Mouse (Mus musculus) embryo, embryonic 9.5 days (tissue): Measurements from ENCODE around the gene Tmbim1.
"Not testable (repeated sequence)": the region's sequence is repeated elsewhere in the genome, so short reads cannot be mapped to it uniquely, and the experiment has no call there.

Experiments used
- DNase-seq: peaks from one replicate; pipeline ENCODE4 v3.0.0-alpha.2; 2017; ENCODE audit errors: extremely low spot score

Gene Tmbim1

DNA sequence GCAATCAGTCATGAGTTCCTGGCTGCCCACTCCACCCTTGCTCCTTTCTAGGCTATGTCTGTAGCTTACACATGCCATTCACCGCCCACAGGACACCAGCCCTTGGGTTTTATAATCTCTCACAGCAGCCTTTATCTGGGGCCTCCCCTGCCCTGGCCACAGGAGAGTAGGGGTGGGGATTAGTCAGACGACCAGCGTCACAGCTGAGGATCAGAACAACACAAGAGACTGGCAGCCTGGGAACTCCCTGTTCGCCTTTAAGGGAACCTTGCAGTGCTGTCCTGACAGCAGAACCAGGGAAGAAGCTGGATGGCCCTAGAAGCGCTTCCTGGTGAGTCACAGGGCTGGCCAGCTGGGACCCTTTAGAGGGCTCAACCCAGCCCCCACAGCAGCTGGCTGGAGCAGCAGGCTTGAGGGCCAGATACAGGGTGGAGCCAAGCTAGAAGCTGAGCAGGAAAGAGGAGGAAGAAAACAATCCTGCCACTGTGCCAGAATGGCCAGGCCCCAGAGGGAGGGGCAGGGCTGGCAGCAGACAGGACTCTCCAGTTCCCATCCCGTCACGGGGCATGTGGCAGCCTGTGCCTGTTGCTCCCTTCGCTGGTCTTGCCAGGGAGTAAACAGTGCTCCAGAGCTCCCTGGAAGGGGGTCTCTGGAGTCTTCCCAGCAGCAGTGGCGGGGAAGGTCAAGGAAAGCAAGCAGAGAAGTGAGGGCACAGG is 9.8 kb downstream of the Tmbim1 start:
- peak; percentile 58 for DNase-seq

DNA sequence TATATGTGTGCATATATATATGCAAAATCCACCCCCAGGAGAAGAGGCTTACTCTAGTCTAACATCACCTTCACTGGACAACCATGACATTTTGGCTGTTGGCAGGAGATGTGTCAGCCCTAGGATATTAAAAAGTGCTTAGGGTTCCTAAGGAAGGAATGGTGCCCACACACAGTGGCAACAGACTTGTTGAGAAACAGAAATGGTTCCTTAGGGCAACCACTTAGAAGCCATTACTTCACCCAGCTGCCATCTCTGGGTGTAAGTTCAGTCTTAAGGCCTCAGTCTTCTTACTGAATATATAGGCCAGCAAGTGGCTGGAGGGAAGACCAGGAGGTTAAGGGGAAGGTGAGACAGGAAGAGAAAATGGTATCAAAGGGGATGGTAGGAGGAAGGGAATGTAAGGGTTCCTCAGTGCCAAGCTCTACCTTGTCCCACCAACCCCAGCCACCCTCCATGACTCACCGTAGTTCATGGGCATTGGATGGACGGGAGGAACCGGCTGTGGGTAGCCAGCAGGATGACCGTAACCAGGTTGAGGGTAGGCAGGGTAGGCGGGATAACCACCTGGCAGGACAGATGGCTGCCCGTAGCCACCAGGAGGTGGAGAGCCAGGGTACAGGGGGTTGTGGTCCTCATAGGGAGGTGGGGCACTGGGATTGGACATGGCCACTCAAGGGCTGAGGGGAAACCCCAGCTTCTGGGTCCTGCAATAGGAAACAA is 10.5 kb downstream of the Tmbim1 start:
- no peak for DNase-seq

- DNase-seq, result no peak
Measured at GRCm38 (mm10) chr1:74294090-74294643, 11.3 kb downstream of the Tmbim1 start.

- DNase-seq, result no peak
Measured at GRCm38 (mm10) chr1:74293306-74293960, 12.0 kb downstream of the Tmbim1 start.

DNA sequence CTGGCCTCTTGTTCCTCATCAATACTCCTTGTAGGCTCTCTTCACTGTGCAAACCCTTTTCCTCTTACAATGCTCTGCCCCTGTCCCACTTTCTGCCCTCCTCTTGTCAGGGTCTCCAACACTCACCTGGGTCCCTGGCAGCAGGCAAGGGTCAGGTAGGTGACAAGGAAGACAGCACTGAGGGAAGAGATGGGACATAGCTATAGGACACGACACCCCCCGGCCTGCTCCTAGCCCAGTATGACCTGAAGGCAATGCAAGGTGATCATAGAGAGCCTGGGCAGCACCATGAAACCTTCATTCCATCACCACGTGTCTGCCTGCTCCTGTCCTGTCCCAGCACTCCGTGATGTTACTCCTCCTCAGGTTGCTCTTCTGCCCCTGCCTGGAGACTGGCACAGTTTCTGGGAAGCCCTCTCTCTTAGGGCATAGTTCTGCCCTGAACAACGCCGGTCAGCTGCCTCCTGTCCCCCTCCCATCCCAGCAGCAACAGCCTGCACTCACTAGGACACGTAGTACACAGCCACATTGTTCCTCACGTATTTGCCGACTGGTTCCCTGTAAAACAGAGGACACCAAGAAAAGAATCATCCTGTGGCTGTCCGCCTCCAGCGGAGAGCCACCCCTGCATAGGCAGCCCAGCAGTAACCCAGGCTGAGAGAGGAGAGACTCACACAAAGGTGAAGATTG is 12.9 kb downstream of the Tmbim1 start:
- DNase-seq, result no peak

DNA sequence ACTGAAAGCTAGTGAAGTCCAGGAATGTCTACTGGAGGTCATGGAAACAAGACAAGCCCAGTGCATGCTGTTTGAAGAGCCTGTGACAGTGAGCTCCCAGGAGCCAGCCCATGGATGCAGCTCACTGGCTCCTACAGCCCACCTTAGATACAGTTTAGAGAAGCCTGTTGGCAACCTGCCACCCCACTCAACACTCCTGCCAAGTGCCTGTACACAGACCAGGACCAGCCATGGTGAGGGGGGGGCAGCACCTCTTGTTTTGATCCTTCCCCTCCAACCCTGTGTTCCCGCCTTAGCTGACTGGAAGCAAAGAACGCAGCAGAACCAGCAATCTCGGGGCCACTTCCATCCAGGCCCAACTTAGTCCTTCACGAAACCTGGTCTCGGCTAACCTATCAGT is 15.3 kb downstream of the Tmbim1 start:
- DNase-seq, result no peak

GRCm38 (mm10) chr1:74289740-74290139 is 15.7 kb downstream of the Tmbim1 start:
- DNase-seq, result no peak

DNA sequence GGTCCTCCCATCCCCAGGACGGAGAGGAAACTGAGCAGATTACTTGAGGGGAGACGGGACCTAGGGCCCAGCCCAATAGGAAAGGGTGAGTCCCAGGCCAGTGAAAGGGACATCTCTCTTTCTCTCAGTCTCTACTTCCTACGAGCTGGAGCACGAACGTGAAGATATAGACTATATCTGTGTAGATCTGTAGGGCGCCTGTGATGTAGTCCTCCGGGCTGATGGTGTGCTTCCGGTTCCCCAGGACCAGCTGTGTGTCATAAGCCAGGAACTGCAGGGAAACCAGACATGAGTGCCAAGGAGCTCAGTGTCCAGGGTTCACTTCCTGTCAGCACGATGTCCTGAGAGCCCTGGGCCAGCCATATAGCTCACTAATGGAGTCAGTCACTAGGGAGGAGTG is 16.2 kb downstream of the Tmbim1 start:
- DNase-seq, result no peak

- DNase-seq, result no peak
Measured at GRCm38 (mm10) chr1:74288327-74288726, 17.1 kb downstream of the Tmbim1 start.

DNA sequence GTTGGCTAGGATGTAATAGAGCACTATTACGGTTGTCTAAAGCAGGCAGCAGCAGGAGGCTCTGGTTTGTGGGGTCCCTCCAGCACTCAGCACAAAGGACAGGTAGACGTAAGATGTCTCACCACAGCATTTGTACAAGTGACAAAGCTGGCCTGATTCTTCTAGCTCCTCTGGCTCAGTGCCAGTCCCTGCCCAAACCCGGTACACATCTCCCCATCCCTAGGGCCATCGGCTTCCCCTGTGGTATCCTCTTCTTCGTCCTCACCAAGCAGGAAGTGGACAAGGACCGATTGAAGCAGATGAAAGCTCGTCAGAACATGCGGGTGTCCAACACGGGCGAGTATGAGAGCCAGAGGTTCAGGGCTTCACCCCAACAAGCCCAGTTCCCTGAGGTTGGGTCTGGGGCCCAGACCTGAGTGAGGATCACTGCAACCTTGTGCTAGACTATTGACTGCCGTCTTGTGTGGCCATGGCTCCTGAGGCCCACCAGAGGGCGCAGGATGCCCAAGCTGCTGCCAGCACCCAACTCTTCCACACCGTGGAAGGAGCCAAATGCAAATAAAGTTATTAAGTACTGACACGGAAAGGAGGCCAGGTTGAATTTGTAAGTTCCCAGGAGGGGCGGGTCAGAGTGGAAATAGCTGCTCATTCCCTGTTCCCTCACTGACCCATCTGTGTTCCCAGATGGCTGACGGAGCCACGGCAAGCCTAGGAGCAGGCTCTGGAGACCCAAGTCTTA is 18.4 kb downstream of the Tmbim1 start:
- not testable (repeated sequence) for DNase-seq

- no peak for DNase-seq
Measured at GRCm38 (mm10) chr1:74285212-74286010, 20.0 kb downstream of the Tmbim1 start.

GRCm38 (mm10) chr1:74284543-74285160 is 20.8 kb downstream of the Tmbim1 start, which contains the start of the genes Aamp and Pnkd:
Gene Aamp (minus strand): TSS chr1:74284738.
Gene Pnkd (plus strand): TSS chr1:74284930.
- peak; percentile 99 for DNase-seq

- peak; percentile 68 for DNase-seq
Measured at GRCm38 (mm10) chr1:74283686-74284463, 21.5 kb downstream of the Tmbim1 start.

- DNase-seq, result no peak
Measured at GRCm38 (mm10) chr1:74282896-74283625, 22.4 kb downstream of the Tmbim1 start.

GRCm38 (mm10) chr1:74281886-74282285 is 23.5 kb downstream of the Tmbim1 start:
- no peak for DNase-seq

DNA sequence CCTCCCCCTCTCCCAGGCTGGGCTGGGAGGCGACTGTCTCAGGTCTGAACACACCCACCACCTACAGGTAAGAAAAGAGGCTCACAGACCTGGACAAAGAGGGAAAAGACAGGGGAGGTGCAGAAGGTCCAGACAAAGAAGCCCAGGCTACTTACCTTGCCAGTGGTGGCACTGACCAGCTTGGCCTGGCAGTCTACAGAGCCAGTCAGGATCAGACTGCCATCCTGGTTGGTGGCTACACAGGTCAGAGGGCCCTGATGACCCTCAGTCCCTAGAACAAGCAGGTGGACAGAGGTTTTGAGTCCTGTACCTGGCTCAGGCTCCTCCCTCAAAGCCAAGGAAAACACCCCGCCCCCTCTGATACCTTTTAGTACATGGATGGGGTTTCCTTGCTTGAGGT is 24.1 kb downstream of the Tmbim1 start:
- DNase-seq, result no peak

DNA sequence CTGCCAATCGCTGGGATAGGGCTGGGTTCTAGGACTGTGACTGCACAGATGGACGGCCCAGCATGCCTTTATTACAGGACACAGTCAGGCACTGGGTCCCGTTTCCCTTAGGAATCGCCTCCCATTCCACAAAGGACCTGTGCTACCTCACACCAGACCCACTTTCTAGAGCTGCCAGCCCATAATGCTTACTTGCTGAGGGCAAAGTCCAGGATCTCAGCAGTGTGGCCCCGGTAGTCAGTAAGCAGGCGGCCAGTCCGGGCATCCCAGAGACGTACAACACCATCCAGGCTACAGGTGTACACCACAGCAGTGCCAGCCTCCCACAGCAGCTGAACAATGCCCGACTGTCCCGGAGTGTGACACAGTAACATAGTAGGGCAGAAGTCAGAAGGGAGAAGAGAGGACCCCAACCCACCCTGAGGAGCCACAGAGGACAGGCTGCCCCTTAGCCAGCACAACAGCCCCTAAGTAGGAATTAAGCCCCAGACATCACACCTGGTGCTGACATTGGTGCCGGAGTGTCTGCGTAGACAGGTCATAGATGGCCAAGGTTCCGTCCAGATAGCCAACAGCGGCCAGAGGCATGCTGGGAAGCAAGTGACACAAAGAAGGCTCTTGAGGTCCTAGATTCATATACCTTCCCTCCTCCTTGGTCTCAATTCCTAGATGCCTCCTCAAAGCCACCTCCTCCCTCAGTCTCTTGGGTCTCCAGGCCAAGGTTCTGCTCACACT is 24.7 kb downstream of the Tmbim1 start:
- DNase-seq, result no peak

- DNase-seq, result no peak
Measured at GRCm38 (mm10) chr1:74278988-74279387, 26.4 kb downstream of the Tmbim1 start.
